Mouse (Mus musculus): ENCODE results near the gene Mpv17. TPM values are rescaled to one million over a fixed set of nuclear protein-coding genes. Genes with fewer than 3 reads are reported as not detected.

The Mpv17 gene
- polyA plus RNA-seq (2014; fragmentation: Illumina TruSeq; extraction: RNeasy Lipid Tissue Mini Kit (QIAGEN cat#74804)), result 41.7 TPM

DNA sequence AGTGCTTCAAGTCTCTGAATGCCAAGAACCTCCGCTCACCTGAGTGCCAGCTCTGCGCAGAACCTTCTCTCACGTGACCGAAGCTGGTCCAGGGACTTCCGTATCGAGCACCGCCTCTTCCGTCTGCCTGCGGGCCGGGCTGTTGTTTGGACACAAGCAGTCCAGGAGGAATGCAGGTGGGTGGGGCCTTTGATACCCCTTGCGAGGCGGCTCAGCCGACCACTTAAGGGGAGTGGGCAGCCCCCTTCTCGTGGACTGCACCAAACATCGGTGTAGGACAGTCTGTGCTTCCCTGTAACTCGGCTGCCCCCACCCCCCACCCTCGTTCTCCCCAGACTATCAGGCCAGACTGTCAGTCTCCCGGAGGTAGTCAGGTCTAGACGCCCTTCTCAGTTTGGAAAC lies at the start of gene Mpv17:
Gene Mpv17 (minus strand): TSS at position 100 of the 402 bp plus-strand sequence.

GRCm38 (mm10) chr5:31201742-31202590 lies 47.9 kb upstream of the Mpv17 start, which contains the start of gene Zfp513:
TSS of gene Zfp513 (minus strand) at chr5:31202303.

DNA sequence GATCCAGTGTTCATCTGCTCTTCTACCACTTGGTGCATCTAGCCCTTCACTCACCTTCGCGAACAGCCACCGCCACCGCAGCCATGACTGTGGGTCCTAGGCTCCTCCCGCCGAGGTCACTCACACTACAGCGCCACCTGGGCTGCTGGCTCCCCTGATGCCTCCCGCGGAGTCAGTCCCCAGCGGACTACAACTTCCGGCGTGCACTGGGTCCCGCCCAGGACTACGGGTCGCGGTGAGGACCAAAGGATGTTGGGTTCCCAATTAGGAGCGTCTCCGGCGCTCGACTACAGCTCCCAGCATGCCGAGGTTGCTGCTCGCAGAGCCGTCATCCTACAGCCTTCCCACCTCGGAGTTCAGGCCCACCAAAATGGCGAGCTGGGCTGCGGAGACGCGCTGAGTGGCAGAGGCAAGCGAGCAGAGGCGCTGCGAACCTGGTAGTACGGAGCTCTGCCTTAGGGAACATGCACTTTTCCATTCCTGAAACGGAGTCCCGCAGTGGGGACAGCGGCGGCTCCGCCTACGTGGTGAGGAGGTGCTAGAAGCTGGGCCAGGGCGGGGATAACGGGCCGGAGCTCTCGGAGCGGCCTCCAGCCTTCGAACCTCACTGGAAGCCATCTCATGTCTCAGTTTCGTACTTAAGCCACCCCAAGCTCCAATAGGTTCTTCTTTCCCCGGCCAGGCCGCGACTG lies 39.0 kb upstream of the Mpv17 start, which contains the start of the genes Snx17 and Eif2b4:
Gene Snx17 (plus strand): TSS at position 289 of the 692 bp plus-strand sequence.
Gene Eif2b4 (minus strand): TSS at position 492 of the 692 bp plus-strand sequence.

GRCm38 (mm10) chr5:31179766-31180630 lies 25.9 kb upstream of the Mpv17 start, which contains the start of the genes Gm29609 and Gtf3c2:
TSS of gene Gm29609 (minus strand) at chr5:31179911.
TSS of gene Gtf3c2 (minus strand) at chr5:31180144.

GRCm38 (mm10) chr5:31138241-31138967 lies 15.6 kb downstream of the Mpv17 start, which contains the start of gene Ucn:
TSS of gene Ucn (minus strand) at chr5:31138829.

GRCm38 (mm10) chr5:31116354-31116753 lies 37.7 kb downstream of the Mpv17 start, which contains the start of gene Trim54:
TSS of gene Trim54 (plus strand) at chr5:31116712.

DNA sequence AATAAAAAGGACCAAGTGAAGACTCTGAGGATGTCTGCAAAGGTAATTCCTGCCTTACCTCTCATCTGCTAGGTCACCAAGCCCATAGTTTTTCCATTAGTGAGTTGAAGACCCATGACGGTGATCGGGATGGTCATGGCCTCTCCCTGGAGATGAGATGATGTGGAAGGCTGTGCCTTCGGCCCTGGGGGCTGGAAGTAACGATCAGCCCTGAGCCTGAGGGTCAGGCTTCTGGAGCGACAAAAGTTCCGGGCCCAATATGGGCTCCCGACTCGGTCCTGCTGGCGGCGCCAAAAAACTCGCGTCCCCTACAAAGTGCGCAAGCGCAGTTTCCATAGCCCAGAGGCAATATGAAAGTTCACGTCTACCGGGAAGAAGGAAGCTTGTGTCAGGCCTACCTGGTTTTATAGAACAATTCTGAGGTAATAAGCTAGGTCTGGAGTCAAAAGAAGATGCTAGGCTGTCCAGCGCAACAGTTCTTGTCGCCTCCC lies 46.0 kb downstream of the Mpv17 start, which contains the start of gene Slc30a3:
Gene Slc30a3 (minus strand): TSS at position 238 of the 491 bp plus-strand sequence.

GRCm38 (mm10) chr5:31105814-31106335 lies 48.2 kb downstream of the Mpv17 start, which contains the start of gene Dnajc5g:
TSS of gene Dnajc5g (plus strand) at chr5:31106285.

Other genes with a start within 250 kb of the Mpv17 start
- 209 TPM for gene Ost4, start 246.5 kb downstream of the Mpv17 start, polyA plus RNA-seq (2014; fragmentation: Illumina TruSeq; extraction: RNeasy Lipid Tissue Mini Kit (QIAGEN cat#74804))
- gene Emilin1, start 240.8 kb downstream of the Mpv17 start, polyA plus RNA-seq (2014; fragmentation: Illumina TruSeq; extraction: RNeasy Lipid Tissue Mini Kit (QIAGEN cat#74804)), result not detected
- not detected for gene Khk, start 232.8 kb downstream of the Mpv17 start, polyA plus RNA-seq (2014; fragmentation: Illumina TruSeq; extraction: RNeasy Lipid Tissue Mini Kit (QIAGEN cat#74804))
- not detected for gene Cgref1, start 208.7 kb downstream of the Mpv17 start, polyA plus RNA-seq (2014; fragmentation: Illumina TruSeq; extraction: RNeasy Lipid Tissue Mini Kit (QIAGEN cat#74804))
- 11.1 TPM for gene Preb, start 193.9 kb downstream of the Mpv17 start, polyA plus RNA-seq (2014; fragmentation: Illumina TruSeq; extraction: RNeasy Lipid Tissue Mini Kit (QIAGEN cat#74804))
- 4.5 TPM for gene Tcf23, start 185.6 kb downstream of the Mpv17 start, polyA plus RNA-seq (2014; fragmentation: Illumina TruSeq; extraction: RNeasy Lipid Tissue Mini Kit (QIAGEN cat#74804))
- gene Atraid, start 105.9 kb downstream of the Mpv17 start, polyA plus RNA-seq (2014; fragmentation: Illumina TruSeq; extraction: RNeasy Lipid Tissue Mini Kit (QIAGEN cat#74804)), result 77.8 TPM
- 1.9 TPM for gene Slc5a6, start 105.3 kb downstream of the Mpv17 start, polyA plus RNA-seq (2014; fragmentation: Illumina TruSeq; extraction: RNeasy Lipid Tissue Mini Kit (QIAGEN cat#74804))
- 1.7 TPM for gene Cad, start 99.5 kb downstream of the Mpv17 start, polyA plus RNA-seq (2014; fragmentation: Illumina TruSeq; extraction: RNeasy Lipid Tissue Mini Kit (QIAGEN cat#74804))
- 0.97 TPM for gene Dnajc5g, start 48.0 kb downstream of the Mpv17 start, polyA plus RNA-seq (2014; fragmentation: Illumina TruSeq; extraction: RNeasy Lipid Tissue Mini Kit (QIAGEN cat#74804))
- gene Slc30a3, start 46.0 kb downstream of the Mpv17 start, polyA plus RNA-seq (2014; fragmentation: Illumina TruSeq; extraction: RNeasy Lipid Tissue Mini Kit (QIAGEN cat#74804)), result not detected
- gene Trim54, start 37.5 kb downstream of the Mpv17 start, polyA plus RNA-seq (2014; fragmentation: Illumina TruSeq; extraction: RNeasy Lipid Tissue Mini Kit (QIAGEN cat#74804)), result not detected
- gene Ucn, start 15.4 kb downstream of the Mpv17 start, polyA plus RNA-seq (2014; fragmentation: Illumina TruSeq; extraction: RNeasy Lipid Tissue Mini Kit (QIAGEN cat#74804)), result not detected
- 0.48 TPM for gene Gm29609, start 25.7 kb upstream of the Mpv17 start, polyA plus RNA-seq (2014; fragmentation: Illumina TruSeq; extraction: RNeasy Lipid Tissue Mini Kit (QIAGEN cat#74804))
- gene Gtf3c2, start 25.9 kb upstream of the Mpv17 start, polyA plus RNA-seq (2014; fragmentation: Illumina TruSeq; extraction: RNeasy Lipid Tissue Mini Kit (QIAGEN cat#74804)), result 47.4 TPM
- 57.4 TPM for gene Snx17, start 39.0 kb upstream of the Mpv17 start, polyA plus RNA-seq (2014; fragmentation: Illumina TruSeq; extraction: RNeasy Lipid Tissue Mini Kit (QIAGEN cat#74804))
- 2.3 TPM for gene Eif2b4, start 39.2 kb upstream of the Mpv17 start, polyA plus RNA-seq (2014; fragmentation: Illumina TruSeq; extraction: RNeasy Lipid Tissue Mini Kit (QIAGEN cat#74804))
- 1.5 TPM for gene Zfp513, start 48.1 kb upstream of the Mpv17 start, polyA plus RNA-seq (2014; fragmentation: Illumina TruSeq; extraction: RNeasy Lipid Tissue Mini Kit (QIAGEN cat#74804))
- gene Ppm1g, start 66.4 kb upstream of the Mpv17 start, polyA plus RNA-seq (2014; fragmentation: Illumina TruSeq; extraction: RNeasy Lipid Tissue Mini Kit (QIAGEN cat#74804)), result 30.2 TPM
- 85.1 TPM for gene Nrbp1, start 86.6 kb upstream of the Mpv17 start, polyA plus RNA-seq (2014; fragmentation: Illumina TruSeq; extraction: RNeasy Lipid Tissue Mini Kit (QIAGEN cat#74804))
- not detected for gene Gm9970, start 87.0 kb upstream of the Mpv17 start, polyA plus RNA-seq (2014; fragmentation: Illumina TruSeq; extraction: RNeasy Lipid Tissue Mini Kit (QIAGEN cat#74804))
- not detected for gene Krtcap3, start 97.4 kb upstream of the Mpv17 start, polyA plus RNA-seq (2014; fragmentation: Illumina TruSeq; extraction: RNeasy Lipid Tissue Mini Kit (QIAGEN cat#74804))
- 18.2 TPM for gene Ift172, start 136.9 kb upstream of the Mpv17 start, polyA plus RNA-seq (2014; fragmentation: Illumina TruSeq; extraction: RNeasy Lipid Tissue Mini Kit (QIAGEN cat#74804))
- gene Fndc4, start 141.8 kb upstream of the Mpv17 start, polyA plus RNA-seq (2014; fragmentation: Illumina TruSeq; extraction: RNeasy Lipid Tissue Mini Kit (QIAGEN cat#74804)), result 9.6 TPM
- 0.43 TPM for gene Gckr, start 143.2 kb upstream of the Mpv17 start, polyA plus RNA-seq (2014; fragmentation: Illumina TruSeq; extraction: RNeasy Lipid Tissue Mini Kit (QIAGEN cat#74804))

All from ovary, adult 10 weeks (tissue).